Mouse (Mus musculus) cerebellum, adult 2 months (tissue): ENCODE results near the gene Tmem150b. TPM values are rescaled to one million over a fixed set of nuclear protein-coding genes. Genes with fewer than 3 reads are reported as not detected.
A peak's percentile ranks its signal among the peaks of the same experiment; 100 is the strongest.

ENCODE experiments used
- DNase-seq, 2 experiments: peaks; one replicate each; pipeline ENCODE4 v3.0.0; 2021
- H3K27ac ChIP-seq: fragments of 200-500 bp; 2 replicates; pipeline ENCODE4 v1.5.1; 2012; ENCODE audit warnings: low read length, control low read depth, inconsistent platforms; ENCODE audit not compliant: insufficient read depth
- H3K27me3 ChIP-seq: fragments of 200-500 bp; 2 replicates; pipeline ENCODE4 v1.6.1; 2012; ENCODE audit warnings: inconsistent platforms, mild to moderate bottlenecking, low read length, moderate library complexity; ENCODE audit not compliant: control insufficient read depth, insufficient read depth
- H3K4me1 ChIP-seq: fragments of 200-500 bp; 2 replicates; pipeline ENCODE4 v1.6.1; 2011; ENCODE audit warnings: low read length; ENCODE audit not compliant: control insufficient read depth, insufficient read depth
- H3K4me3 ChIP-seq: fragments of 200-500 bp; replicated peaks from 2 replicates; pipeline ENCODE3; 2011; ENCODE audit warnings: mild to moderate bottlenecking, low read depth, low read length, control low read depth; ENCODE audit not compliant: insufficient read depth
- CTCF ChIP-seq: fragments of 200-500 bp; IDR thresholded peaks from 2 replicates; pipeline ENCODE4 v1.5.1; 2011; ENCODE audit warnings: low read depth, mild to moderate bottlenecking, control low read depth, low read length, moderate library complexity, borderline replicate concordance; ENCODE audit not compliant: insufficient read depth
- POLR2A ChIP-seq: fragments of 200-500 bp; IDR thresholded peaks from 2 replicates; pipeline ENCODE4 v1.6.1; 2011; ENCODE audit warnings: low read length, control low read depth, borderline replicate concordance; ENCODE audit not compliant: insufficient read depth
- WGBS: fragments of 180-500 bp; shearing (Covaris S2); methylation state at CpG from one replicate; pipeline ENCODE4 v1.1.7; 2018; 5-methylcytosine and 5-hydroxymethylcytosine counted together
- polyA plus RNA-seq: library from polyadenylated mRNA; depleted of rRNA; stranded (reverse); fragments of >200 nt; gene quantifications from 2 replicates; pipeline ENCODE4 v1.2.3, GENCODE M21; 2012

The Tmem150b gene
- polyA plus RNA-seq, 1 experiment = not detected

DNA sequence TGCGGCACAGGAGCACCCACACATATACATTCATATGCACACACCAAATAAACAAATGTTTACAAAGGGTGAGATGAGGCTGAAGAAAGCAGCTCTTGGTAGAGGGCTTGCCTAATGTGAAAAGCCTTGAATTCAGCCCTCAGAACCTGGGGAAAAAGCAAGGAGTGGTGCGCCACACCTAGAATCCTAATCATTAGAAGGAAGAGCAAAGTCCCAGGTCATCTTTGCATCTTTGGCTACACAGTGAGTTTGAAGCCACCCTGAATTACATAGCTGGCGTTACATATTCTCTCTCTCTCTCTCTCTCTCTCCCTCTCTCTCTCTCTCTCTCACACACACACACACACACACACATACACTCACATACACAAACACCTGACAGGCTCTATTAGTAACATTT, 5.8 kb downstream of the Tmem150b start:
- Histone ChIP-seq H3K27me3 (no peaks in the 10 kb centered on the region), H3K27ac (no peak overlapping the region), H3K4me1 (no peaks in the 10 kb centered on the region), H3K4me3 (no peak overlapping the region)
- DNase-seq = no peak
- TF ChIP-seq CTCF = no peak
- TF ChIP-seq POLR2A = no peak
- WGBS = 92% methylated on average over 3 of the region's 3 CpGs

DNA sequence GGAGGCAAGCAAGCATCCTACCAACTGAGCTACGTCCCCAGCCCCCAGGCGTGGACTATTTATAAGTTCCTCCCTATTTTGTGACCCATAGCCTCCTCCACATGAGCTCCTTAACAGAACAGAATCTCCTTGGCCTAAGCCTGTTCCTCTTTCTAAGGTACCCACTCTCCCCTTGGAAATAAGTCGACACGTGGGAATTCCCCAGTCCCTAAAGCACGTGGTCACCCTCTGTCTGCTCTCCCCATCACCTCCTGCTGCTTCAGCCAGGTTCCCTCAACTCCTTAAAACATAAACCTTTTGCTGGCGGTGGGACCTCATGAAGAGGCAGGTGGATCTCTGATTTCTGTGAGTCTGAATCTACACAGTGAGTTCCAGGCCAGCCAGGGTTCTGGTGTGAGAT, 8.1 kb downstream of the Tmem150b start:
- TF ChIP-seq CTCF = no peak
- TF ChIP-seq POLR2A = no peak
- DNase-seq = no peak
- no peak overlapping the region for H3K4me3 ChIP-seq
- no peak overlapping the region for H3K27ac ChIP-seq
- no peaks in the 10 kb centered on the region for H3K4me1 ChIP-seq
- no peaks in the 10 kb centered on the region for H3K27me3 ChIP-seq
- WGBS = 67% methylated on average over 6 of the region's 6 CpGs

- DNase-seq = no peak
- no peak overlapping the region for H3K27ac ChIP-seq
- H3K27me3 ChIP-seq = no peaks in the 10 kb centered on the region
- H3K4me1 ChIP-seq = no peaks in the 10 kb centered on the region
- WGBS = 76% methylated on average over 3 of the region's 3 CpGs
- no peak overlapping the region for H3K4me3 ChIP-seq
- TF ChIP-seq CTCF (no peak), POLR2A (no peak)
These were observed 12.5 kb downstream of the Tmem150b start for GRCm38 (mm10) chr7:4712594-4712993.

GRCm38 (mm10) chr7:4705098-4705497, 20.0 kb downstream of the Tmem150b start:
- DNase-seq = peak in 1 of 2 experiments; percentile 52
- Histone ChIP-seq H3K4me3 (no peak overlapping the region), H3K4me1 (no peaks in the 10 kb centered on the region), H3K27ac (no peak overlapping the region), H3K27me3 (no peaks in the 10 kb centered on the region)
- WGBS = 38% methylated on average over 18 of the region's 18 CpGs
- no peak for TF ChIP-seq POLR2A
- TF ChIP-seq CTCF = peak; percentile 55; the same call in 1 of the 2 replicates

GRCm38 (mm10) chr7:4703195-4703594, 21.9 kb downstream of the Tmem150b start:
- H3K27ac ChIP-seq = no peak overlapping the region
- DNase-seq = no peak
- 93% methylated on average over 7 of the region's 7 CpGs for WGBS
- TF ChIP-seq POLR2A (no peak), CTCF (no peak)
- no peak overlapping the region for H3K4me3 ChIP-seq
- H3K27me3 ChIP-seq = no peaks in the 10 kb centered on the region
- no peaks in the 10 kb centered on the region for H3K4me1 ChIP-seq

- Histone ChIP-seq H3K4me1 (no peaks in the 10 kb centered on the region), H3K27ac (no peak overlapping the region), H3K27me3 (no peaks in the 10 kb centered on the region), H3K4me3 (no peak overlapping the region)
- DNase-seq = no peak
- TF ChIP-seq CTCF = no peak
- TF ChIP-seq POLR2A = no peak
- 49% methylated on average over 8 of the region's 8 CpGs for WGBS
These were observed 22.7 kb downstream of the Tmem150b start for GRCm38 (mm10) chr7:4702334-4702733.

- H3K4me3 ChIP-seq = no peak overlapping the region
- no peak for DNase-seq
- no peak overlapping the region for H3K27ac ChIP-seq
- TF ChIP-seq POLR2A (no peak), CTCF (no peak)
- WGBS = 54% methylated on average over 6 of the region's 6 CpGs
- H3K4me1 ChIP-seq = no peaks in the 10 kb centered on the region
- no peaks in the 10 kb centered on the region for H3K27me3 ChIP-seq
These were observed 32.0 kb downstream of the Tmem150b start for GRCm38 (mm10) chr7:4693004-4693403.

DNA sequence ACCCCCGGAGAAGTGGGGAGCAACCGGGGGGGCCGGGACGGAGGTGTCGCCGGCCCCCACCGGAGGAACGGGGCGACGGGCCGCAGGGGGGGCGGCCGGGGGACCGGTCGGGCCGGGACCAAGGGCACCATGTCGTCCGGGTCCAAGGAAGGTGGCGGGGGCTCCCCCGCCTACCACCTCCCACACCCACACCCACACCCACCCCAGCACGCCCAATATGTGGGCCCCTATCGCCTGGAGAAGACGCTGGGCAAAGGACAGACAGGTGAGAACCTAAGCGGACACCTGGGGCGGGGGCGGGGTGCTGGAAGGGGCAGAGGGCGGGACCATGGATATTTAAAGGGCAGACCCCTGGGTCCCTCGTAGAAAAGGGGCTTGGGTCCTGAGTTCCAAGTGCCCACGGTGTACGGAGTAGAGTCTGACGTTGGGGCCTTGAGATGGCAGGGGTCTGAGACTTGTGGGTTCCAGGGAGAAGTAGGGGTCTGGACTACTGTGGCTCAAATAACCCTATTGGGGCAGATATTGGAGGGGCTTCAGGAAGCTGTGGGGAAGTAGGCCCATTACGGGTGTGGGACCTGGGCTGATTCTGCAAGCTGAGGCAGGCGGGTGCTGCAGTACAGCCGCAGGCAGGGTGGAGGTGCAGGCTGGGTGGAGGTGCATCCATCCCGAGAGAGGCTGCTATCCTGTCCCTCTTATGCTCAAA, 33.9 kb downstream of the Tmem150b start:
- Histone ChIP-seq H3K4me1 (no peaks in the 10 kb centered on the region), H3K27me3 (no peaks in the 10 kb centered on the region), H3K27ac (peak overlapping the region; percentile 27), H3K4me3 (peak overlapping the region; percentile 70)
- peak; percentile 41 to 59 for DNase-seq
- 2% methylated on average over 35 of the region's 35 CpGs for WGBS
- no peak for TF ChIP-seq POLR2A
- TF ChIP-seq CTCF = no peak
